Mouse (Mus musculus) urinary bladder, postnatal 0 days (tissue): ENCODE data around the gene Nudt11. TPM values are rescaled to one million over a fixed set of nuclear protein-coding genes. Genes with fewer than 3 reads are reported as not detected.

Source experiments
- microRNA-seq: library from miRNA; unstranded; fragments of <30 nt; microRNA quantifications from one replicate; pipeline ENCODE4, GENCODE M21; 2016
- polyA plus RNA-seq: library from polyadenylated mRNA; unstranded; fragments of >200 nt; fragmentation: Nextera tagmentation; extraction: Ambion mirVana; gene quantifications from 2 replicates; pipeline ENCODE4 v1.2.1, GENCODE M21; 2015

Gene Nudt11
- polyA plus RNA-seq: 1.1 and 1.2 TPM in 2 replicates

DNA sequence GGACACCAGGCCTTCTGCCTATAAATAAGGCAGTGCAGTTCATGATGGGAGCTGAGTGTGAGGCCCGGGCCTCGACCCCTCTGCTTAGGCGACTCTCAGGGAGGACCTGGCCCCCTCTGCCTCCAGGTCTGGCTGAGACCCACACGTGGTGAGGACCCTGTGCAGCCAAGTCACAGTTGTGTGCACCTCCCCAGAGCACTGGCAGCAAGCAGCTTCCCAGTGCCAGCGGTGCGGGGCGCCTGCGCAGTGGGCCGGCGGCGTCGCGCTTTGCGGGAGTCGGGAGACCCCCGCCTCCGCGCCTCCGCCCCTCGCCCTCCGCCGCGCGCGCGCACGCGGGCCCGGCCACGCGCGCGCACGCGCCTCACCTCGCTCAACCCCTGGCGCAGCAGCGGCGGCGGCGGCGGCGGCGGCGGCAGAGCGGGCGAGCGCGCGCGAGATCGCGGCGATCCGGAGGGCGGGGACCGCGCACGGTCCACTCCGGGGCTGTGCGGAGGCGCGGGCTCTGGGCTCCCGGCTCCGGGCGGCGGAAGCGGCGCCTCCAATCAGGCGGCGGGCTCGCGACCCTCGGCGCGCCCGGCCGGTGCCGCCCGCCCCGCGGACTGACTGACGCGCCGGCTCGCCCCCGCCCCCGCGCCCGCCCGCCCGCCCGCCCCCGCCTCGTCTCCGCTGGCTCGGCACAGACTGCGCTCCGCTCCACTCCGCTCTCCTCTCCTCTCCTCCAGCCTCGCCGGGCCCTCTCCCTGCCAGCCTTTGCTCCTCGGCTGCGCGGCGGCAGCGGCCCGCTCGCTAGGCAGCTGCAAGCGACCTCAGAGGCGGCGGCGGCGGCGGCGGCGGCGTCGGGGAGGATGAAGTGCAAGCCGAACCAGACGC, at the start of gene Nudt11:
Gene Nudt11, plus strand, starts transcription at position 388 of the 870 bp plus-strand sequence.

DNA sequence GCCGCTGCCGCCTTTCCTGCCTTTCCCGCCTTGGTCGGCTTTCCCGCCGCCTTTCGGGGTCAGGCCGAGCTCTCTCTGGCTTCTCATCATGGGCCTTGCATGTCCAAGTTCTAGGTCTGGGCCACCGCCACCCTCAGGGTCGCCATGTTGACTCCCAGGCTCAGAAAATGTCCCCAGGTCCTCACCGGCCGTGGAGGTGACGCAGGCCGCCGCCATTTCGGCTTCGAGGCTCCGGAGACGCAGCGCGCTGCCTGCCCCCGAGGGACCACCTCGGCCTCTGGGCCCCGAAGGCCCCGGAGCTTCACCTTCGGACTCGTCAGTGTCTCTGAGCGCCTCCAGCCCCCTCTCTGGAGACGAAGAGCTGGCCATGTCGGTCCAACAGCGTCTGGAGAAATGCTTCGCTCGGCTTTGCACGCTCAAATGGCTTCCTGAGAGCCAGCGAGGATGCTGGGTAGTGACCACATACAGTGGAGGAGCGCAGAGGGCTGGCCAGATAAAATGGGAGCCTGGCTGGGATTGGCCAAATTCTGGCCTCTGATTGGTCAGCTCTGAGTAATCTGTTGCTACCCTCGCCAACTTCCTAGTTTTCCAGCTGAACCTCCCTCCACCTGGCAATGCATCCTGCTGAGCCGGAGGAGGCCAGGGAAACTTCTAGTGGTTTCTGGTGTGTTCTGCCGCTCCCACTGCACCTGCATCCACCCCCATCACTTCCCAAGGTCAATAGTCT, 35.9 kb downstream of the Nudt11 start, which contains the start of gene AU022751:
Gene AU022751, minus strand, starts transcription at position 466 of the 727 bp plus-strand sequence.

Small RNA genes lying within 50 kb of the gene (microRNA-seq; reads per million reads assigned to microRNA genes)
- gene Gm27360: not detected

Other genes starting within 250 kb of the Nudt11 start
- gene AU022751, start 36.0 kb downstream of the Nudt11 start, polyA plus RNA-seq: not detected in 2 replicates
- 0.93 and 1.1 TPM in 2 replicates for gene Nudt10, start 125.6 kb downstream of the Nudt11 start, polyA plus RNA-seq